Mouse (Mus musculus): ENCODE measurements around the gene Kiss1r.

- TF ChIP-seq CTCF (IDR thresholded peaks at IDR 0.05; ENCODE audit: low read depth, low read length): no peak
- TF ChIP-seq POLR2A (IDR thresholded peaks at IDR 0.05; ENCODE audit: insufficient read depth, low read length): no peak
- no peak; the same call in 1 of the 2 replicates for TF ChIP-seq EP300 (IDR thresholded peaks at IDR 0.05; ENCODE audit: insufficient read depth, low read depth, low read length)
Measured at GRCm38 (mm10) chr10:79955691-79956090, 38.9 kb downstream of the Kiss1r start.
